Mouse (Mus musculus): ENCODE measurements at regions not wholly inside any gene's neighbourhood (a gene's known extent, or its start where the extent isn't known, plus 50 kb on each side); places are given as distances from the start of the nearest gene placed in this dataset.

DNA sequence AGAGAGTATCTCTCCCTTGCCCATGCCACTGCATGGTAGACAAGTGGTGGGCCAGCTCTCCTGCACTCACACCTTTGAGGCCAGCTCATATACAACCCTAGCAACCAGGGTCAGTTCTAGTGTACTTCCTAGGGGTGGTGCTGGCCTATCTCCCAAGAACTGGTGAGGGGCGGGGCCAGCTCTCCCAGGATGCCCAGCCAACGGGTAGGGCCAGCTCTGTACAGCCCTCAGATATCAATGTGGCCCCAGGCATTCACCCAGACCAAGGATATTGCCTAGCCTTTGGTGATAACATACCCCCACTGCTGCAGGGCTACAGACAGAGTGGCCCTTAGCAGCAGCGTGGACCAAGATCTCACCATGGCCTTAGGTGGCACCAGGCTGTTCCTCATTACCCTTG is 55.1 kb upstream of the Exoc4 start:
- no peak for ATAC-seq
- 80% methylated on average over 3 of the region's 3 CpGs for WGBS
- H3K4me1 ChIP-seq (ENCODE audit: control insufficient read depth, insufficient read depth, low read length) = no peaks in the 10 kb centered on the region
- no peaks in the 10 kb centered on the region for H3K27me3 ChIP-seq (replicated peaks; ENCODE audit: control insufficient read depth, insufficient read depth, low read length)
- no peaks in the 10 kb centered on the region for H3K36me3 ChIP-seq (ENCODE audit: control insufficient read depth, insufficient read depth, low read length)
- no peak for DNase-seq (ENCODE audit: low spot score)
- no peaks in the 10 kb centered on the region for H3K9me3 ChIP-seq (replicated peaks; ENCODE audit: control insufficient read depth, low read length)
- H3K4me2 ChIP-seq (ENCODE audit: low read length) = no peak overlapping the region
- no peak overlapping the region for H3K4me3 ChIP-seq (ENCODE audit: low read depth, low read length)
- H3K27ac ChIP-seq (ENCODE audit: low read depth, low read length) = no peak overlapping the region
- no peak overlapping the region for H3K9ac ChIP-seq (ENCODE audit: low read length)
